Mouse (Mus musculus) gastrocnemius, adult 8-10 months (tissue): ENCODE measurements around the gene Rad9a. TPM values are rescaled to one million over a fixed set of nuclear protein-coding genes. Genes with fewer than 3 reads are reported as not detected.
A peak's percentile ranks its signal among the peaks of the same experiment; 100 is the strongest.
"Not testable (repeated sequence)": the region's sequence is repeated elsewhere in the genome, so short reads cannot be mapped to it uniquely, and the experiment has no call there.

ENCODE experiments used
- DNase-seq, 2 experiments: peaks; one replicate each; pipeline ENCODE4 v3.0.0; 2022; ENCODE audit warnings: low spot score in 2 of 2
- total RNA-seq, 4 experiments: library from RNA; stranded (reverse); gene quantifications; 2 replicates each; pipeline ENCODE4 v1.2.4; 2022

Rad9a gene
- 1 to 10 TPM; 1.7 to 3.6 (median 2.3) TPM for total RNA-seq

- peak; percentile 95 for DNase-seq
Measured at GRCm38 (mm10) chr19:4201291-4201909, at the start of gene Rad9a. Gene Rad9a, minus strand, starts transcription at chr19:4201662.

DNA sequence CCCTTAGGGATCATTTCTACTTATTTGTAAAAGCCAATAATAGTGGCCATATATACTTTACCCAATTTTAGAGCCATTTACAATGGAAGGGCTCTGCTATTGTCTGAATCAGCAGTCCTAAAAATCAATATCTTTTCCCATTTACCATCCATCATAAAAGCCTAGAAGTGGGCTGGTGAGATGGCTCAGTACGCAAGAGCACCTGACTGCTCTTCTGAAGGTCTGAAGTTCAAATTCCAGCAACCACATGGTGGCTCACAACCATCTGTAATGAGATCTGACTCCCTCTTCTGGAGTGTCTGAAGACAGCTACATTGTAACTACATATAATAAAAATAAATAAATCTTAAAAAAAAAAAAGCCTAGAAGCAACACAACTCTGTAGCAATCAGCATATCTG lies 47.2 kb upstream of the Rad9a start:
- not testable (repeated sequence) for DNase-seq

- DNase-seq = no peak
Measured at GRCm38 (mm10) chr19:4247010-4247409, 45.5 kb upstream of the Rad9a start.

GRCm38 (mm10) chr19:4244775-4245174 lies 43.3 kb upstream of the Rad9a start:
- DNase-seq = no peak

DNA sequence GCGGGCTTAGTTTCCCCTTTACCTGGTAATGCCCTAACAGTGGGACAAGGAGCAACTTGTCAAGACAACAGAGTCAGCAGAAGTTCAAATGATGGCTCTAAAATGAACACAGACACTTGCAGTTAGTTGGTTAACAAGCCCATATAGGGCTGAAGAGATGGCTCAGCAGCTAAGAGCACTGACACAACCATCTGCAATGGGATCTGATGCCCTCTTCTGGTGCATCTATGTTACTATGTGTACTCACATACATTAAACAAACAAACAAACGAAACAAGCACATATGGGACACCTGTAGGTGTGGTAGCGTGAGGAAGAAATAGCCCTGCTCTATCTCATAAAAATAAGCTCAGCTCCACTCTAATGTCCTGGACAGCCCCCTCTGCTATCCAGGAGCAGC lies 41.0 kb upstream of the Rad9a start:
- DNase-seq = no peak

DNA sequence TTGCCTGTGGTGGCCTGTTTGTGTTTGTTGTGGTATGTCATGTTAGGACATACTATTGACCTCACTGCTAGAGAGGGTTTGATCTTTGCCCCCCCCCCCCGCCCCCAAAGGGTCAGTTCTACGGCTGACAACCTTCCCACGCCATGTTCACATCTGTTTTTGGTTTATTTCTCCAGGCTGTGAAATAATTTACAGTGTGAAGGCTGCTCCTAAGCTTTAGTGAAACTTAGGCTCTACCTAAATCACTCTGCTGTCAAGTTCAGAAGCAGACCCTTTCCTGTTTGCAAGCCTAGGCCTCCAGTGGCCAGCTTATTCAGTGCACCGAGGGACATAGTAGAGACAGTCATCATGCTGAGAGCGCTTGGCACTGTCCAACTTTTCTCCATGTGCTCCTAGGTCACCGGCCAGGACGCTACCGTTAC lies 38.8 kb upstream of the Rad9a start:
- no peak for DNase-seq

- DNase-seq = no peak
Measured at GRCm38 (mm10) chr19:4234548-4234947, 33.1 kb upstream of the Rad9a start.

- DNase-seq = no peak
Measured at GRCm38 (mm10) chr19:4232651-4233050, 31.2 kb upstream of the Rad9a start.

DNA sequence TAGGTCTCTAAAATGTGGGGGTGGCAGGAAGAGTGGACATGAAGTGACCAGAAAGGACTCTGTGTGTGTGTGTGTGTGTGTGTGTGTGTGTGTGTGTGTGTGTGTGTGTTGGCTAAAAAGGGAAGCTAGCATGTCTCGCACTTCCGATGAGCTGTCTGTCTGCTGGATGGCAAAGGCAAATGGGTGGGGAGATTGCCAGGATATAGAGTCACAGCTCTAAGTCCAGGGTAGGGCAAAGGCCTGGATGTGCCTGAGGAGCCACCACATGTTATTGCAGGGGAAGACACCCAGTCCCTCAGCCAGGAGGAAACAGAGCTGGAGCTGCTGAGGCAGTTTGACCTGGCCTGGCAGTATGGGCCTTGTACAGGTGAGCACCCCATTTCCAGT lies 30.7 kb upstream of the Rad9a start:
- no peak for DNase-seq

DNA sequence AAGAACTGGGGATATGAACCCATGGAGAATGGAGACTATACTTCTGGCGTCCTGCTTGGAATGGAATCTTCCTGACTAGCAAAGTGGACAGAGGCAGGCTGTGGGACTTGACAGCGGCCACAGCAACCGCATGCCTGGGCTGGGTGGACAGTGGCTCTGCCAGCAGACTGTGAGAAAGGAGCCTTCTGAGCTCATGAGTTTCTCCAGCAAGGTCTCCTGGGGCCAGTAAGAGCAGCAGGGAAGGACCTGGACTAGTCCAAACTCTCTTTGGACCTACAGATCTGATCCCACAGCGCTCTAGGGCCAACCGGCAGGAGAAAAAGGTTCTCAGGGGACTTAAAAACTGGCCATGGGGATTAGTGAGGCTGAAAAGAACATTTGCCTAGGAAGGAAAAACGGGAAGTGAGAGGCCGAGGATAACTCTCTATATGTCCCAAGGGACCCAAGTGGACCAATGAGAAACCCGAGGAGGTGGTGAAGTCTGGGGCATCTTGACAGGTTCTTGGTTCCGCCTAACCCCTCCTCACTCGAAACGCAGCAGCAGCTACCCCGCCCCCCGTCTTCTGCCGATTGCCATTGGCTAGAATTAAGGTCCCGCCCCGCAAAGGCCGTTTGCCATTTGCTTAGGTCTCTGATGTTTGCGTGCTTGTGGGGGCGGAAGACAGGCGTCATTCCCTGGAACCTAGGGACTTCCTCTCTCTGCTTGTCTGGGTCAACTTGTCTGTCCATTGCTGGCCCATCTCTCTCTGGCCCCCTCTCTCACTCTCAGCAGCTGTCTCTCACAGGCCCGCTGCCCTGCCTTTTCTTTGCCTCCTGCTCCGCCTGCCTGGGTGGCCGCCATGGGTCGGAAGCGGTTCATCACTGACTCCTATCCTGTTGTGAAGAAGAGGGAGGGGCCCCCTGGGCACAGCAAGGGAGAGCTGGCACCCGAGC lies 30.1 kb upstream of the Rad9a start, which contains the start of gene Pold4:
TSS of gene Pold4 (plus strand) at position 647 of the 933 bp plus-strand sequence.
- DNase-seq = peak; percentile 99

DNA sequence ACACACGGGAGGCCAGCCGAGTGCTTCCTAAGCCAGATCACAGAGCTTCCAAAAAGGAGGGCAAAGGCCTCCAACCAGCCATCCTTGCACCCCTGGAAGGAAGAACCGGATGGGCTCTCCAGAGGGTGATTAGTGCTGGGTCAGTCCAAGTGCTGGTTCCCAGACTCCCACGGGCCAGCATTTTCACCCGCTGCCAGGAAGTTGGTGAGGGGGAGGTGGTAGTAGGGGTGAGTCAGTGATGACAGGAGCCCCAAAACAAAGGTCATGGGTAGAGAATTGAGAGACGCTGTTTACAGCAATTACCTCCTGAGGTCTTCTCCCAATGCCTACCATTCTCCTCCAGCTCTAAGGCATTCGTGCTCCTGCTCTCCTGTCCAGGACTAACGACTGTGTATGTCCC lies 29.0 kb upstream of the Rad9a start:
- no peak for DNase-seq

GRCm38 (mm10) chr19:4229451-4230076 lies 28.1 kb upstream of the Rad9a start:
- DNase-seq = no peak

DNA sequence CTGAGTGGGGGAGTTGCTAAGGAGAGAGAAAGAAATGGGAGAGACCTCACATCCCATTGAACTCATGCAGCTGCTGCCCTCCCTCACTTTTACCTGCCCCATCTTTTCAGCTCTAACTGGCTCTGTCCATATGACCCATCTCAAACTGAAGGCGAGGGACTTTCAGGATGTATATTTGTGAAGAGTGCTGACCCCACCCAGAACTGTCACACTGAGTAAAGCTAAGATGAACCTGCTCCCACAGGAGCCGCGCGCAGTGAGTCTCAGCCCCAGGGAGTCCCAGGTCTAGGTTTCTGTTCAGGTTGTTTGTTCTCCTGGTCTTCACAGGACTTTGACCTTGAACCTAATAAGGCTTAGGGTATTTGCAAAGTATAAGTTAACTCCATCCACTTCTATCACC lies 27.4 kb upstream of the Rad9a start:
- no peak for DNase-seq

DNA sequence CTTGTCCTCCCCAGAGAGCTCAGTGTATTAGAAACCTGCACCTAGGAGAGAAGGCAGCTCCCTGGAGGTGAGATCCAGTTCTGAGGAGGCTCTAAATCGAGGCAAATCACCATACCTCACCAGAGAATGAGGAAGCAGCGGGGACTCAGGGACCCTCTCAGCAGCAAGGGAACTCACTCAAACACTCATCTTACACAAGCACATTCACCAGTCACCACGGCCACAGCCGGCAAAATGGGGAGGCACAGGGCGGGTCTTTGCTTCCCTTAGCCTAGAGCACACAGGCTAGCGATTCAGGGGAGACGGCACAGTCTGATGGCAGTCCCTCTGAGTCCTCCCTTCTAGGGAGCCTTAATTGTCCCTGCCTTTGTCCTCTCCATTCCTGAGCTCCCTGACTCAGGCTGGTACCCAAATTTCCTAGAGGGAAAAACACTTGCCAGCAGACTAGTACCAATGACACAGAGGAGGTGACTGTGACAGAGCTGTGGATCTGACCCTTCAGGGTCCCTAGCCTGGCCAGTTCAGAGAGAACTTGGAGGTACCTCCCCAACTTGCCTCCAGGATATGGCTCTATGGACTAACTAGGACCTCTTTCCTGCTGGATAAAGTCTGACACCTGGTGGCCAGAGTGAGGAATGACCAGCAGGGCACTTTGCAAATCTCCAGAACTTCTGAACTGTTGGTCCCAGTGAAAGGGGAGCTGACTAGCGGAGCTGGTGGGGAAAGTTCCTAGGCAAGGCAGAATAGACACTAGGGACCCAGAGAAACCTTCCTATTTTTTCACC lies 26.6 kb upstream of the Rad9a start:
- peak; percentile 38 to 60 for DNase-seq

DNA sequence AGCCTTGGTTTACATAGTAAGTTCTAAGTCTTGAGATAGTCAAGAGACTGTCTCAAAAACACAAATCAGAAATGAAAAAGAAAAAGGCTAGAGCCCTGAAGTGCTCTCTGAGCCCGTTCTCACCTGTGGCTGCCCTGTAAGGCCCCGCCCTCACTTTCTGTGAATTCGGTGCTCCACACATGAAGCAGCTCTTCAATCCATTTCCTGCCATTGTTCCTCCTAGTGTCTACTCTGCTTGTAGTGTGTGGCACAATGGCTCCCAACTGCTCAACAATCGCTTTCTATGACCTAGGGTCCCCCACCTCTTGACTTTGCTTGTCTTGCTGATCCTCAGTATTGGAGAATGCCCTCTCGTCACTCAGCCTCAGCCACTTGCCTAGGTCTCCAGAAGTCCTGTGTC lies 26.0 kb upstream of the Rad9a start:
- no peak for DNase-seq

GRCm38 (mm10) chr19:4226779-4227178 lies 25.3 kb upstream of the Rad9a start:
- no peak for DNase-seq

- DNase-seq = no peak
Measured at GRCm38 (mm10) chr19:4222165-4222564, 20.7 kb upstream of the Rad9a start.

DNA sequence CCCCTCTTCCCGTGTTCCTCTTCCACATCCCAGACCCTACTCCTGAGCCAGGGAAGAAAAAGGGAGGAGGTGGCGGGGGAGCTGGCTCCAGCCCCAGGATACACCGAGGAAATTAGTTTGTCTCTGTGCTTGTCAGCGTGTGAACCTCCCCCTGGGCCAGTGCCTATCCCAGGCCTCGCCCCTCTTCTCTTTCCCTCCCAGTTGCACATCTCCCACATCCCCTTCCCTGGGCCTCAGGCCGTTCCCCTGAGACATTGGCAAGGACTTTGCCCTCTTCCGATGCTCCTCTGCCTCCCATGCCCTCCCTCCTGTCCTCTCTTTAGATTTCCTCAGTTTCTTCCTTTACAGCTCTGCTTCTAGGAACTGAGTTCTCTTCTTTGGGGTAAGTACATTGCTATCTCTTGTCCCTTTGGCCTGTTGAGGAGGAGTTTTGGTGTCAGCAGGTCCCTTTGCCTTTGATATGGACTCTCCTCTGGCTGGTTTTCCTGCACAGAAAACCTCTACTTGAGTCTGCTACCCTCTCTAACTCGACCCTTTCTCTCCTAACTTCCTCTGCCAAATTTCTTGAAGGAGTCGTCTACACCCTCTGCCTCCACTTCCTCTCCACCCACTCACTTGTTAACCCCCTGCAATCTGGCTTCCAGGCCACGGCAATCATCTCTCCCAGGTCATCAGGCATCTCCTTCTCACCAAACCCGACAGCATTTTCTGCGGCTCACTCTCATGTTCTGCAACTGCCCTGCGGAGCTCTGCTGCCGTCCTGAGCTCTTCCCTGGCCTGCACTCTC lies 19.7 kb upstream of the Rad9a start:
- DNase-seq = no peak

- no peak for DNase-seq
Measured at GRCm38 (mm10) chr19:4220416-4220815, 19.0 kb upstream of the Rad9a start.

DNA sequence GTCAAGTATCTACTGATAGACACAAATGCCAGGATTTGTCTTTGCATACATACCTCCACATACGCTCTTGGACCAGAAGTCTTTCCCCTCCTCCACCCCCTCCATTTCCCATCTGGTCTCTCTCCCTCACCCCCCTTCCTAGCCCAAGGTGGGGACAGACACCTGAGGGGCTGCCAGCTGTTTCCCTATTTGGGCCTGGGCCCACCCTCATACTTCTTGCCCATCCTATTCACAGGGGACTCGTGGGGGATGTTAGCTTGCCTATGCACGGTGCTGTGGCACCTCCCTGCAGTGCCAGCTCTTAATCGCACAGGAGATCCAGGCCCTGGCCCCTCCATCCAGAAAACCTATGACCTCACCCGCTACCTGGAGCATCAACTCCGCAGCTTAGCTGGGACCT lies 18.5 kb upstream of the Rad9a start:
- no peak for DNase-seq

DNA sequence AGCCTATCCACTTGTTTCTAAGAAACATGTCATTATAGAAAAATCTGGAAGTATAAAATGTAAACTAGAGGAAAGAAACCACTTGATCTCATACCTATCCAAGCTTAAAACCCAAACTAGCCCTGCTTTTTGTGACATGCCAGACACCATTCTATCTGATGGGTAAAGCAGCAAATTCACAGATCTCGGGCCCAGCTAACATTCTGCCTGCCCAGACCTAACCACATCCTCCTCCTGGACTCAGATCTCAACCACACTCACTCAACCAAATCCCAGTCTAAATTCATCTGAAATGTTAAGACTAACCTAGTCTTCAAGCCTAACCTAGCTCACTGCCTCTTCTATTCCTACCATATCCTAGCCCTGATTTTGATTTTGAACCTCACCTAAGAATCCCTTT lies 17.3 kb upstream of the Rad9a start:
- no peak for DNase-seq
